ENCODE assay signal across 8 mouse cellular contexts in genomic region chr8:120449608-120450031, GRCm38 (mm10).
A peak's percentile ranks its signal among the peaks of the same experiment; 100 is the strongest.
DNase-seq lines count a peak whose midpoint lies in the region; ATAC-seq and TF ChIP-seq lines count a peak whose summit lies in the region.
"Had no signal": no experiment of that assay in that cellular context is flagged by ENCODE, and none has a peak within 500 bp of the region (broad histone marks: within the 10 kb centered on the region; RNA-seq: fewer than 3 reads in every experiment).

No protein-coding gene starts in this region.

- no peak overlapping the region for H3K4me2 ChIP-seq in lung, embryonic 14.5 days
- H3K4me2 ChIP-seq in forebrain, embryonic 11.5 days (ENCODE audit: low read depth, low read length, severe bottlenecking): no peak overlapping the region
- H3K4me2 ChIP-seq: liver, embryonic 13.5 days had no signal

- TF ChIP-seq CTCF in lung, embryonic 14.5 days (IDR thresholded peaks at IDR 0.05; ENCODE audit: low read depth): no peak
- no peak for TF ChIP-seq CTCF in olfactory bulb, adult 2 months (IDR thresholded peaks at IDR 0.05; ENCODE audit: insufficient read depth, low read depth, low read length)

- no peaks in the 10 kb centered on the region for H3K36me3 ChIP-seq in lung, embryonic 14.5 days (ENCODE audit: insufficient read depth)
- H3K36me3 ChIP-seq in forebrain, embryonic 11.5 days (ENCODE audit: control insufficient read depth, insufficient read depth, low read length): no peaks in the 10 kb centered on the region
- H3K36me3 ChIP-seq: liver, embryonic 13.5 days had no signal

- no peak for ATAC-seq in lung, embryonic 14.5 days (ENCODE audit: insufficient read depth)
- ATAC-seq in forebrain, embryonic 11.5 days (replicated peaks; ENCODE audit: low FRiP score): 0 out of 2 replicates have a peak, but pooled peaks have one; percentile 42

- DNase-seq in lung, embryonic 14.5 days: peak; percentile 12
- DNase-seq in lung, postnatal 25 days (ENCODE audit: low spot score): no peak
- peak; percentile 67 for DNase-seq in forebrain, embryonic 11.5 days (ENCODE audit: low spot score)
- peak; percentile 74 to 82 for DNase-seq in layer of hippocampus, adult 8-10 months (ENCODE audit: low spot score in 2 of 2)
- DNase-seq in lung, postnatal 14 days: no peak
- no peak for DNase-seq in natural killer cell, adult 2 months (ENCODE audit: low spot score in 2 of 2)
- DNase-seq: liver, embryonic 13.5 days had no signal

- H3K27me3 ChIP-seq in lung, embryonic 14.5 days (ENCODE audit: insufficient read depth, low read length): no peaks in the 10 kb centered on the region
- no peaks in the 10 kb centered on the region for H3K27me3 ChIP-seq in forebrain, embryonic 11.5 days (ENCODE audit: control insufficient read depth, insufficient read depth, low read length)

- H3K4me3 ChIP-seq in lung, embryonic 14.5 days (ENCODE audit: low read depth, low read length): no peak overlapping the region
- H3K4me3 ChIP-seq in forebrain, embryonic 11.5 days (ENCODE audit: low read depth, low read length): no peak overlapping the region
- no peak overlapping the region for H3K4me3 ChIP-seq in olfactory bulb, adult 2 months (ENCODE audit: insufficient read depth, low read depth, low read length)
- H3K4me3 ChIP-seq: liver, embryonic 13.5 days had no signal

- no peaks in the 10 kb centered on the region for H3K9me3 ChIP-seq in lung, embryonic 14.5 days (ENCODE audit: low read depth, low read length)
- no peaks in the 10 kb centered on the region for H3K9me3 ChIP-seq in forebrain, embryonic 11.5 days (ENCODE audit: control insufficient read depth, low read length)
- H3K9me3 ChIP-seq: liver, embryonic 13.5 days had no signal

- no peak overlapping the region for H3K27ac ChIP-seq in lung, embryonic 14.5 days (ENCODE audit: low read depth)
- H3K27ac ChIP-seq in forebrain, embryonic 11.5 days (ENCODE audit: low read depth, low read length): peak overlapping the region; percentile 71
- H3K27ac ChIP-seq in olfactory bulb, adult 2 months (ENCODE audit: insufficient read depth, low read depth, low read length): peak overlapping the region; percentile 76
- H3K27ac ChIP-seq: liver, embryonic 13.5 days had no signal

- no peak overlapping the region for H3K9ac ChIP-seq in lung, embryonic 14.5 days
- peak overlapping the region; percentile 17 for H3K9ac ChIP-seq in forebrain, embryonic 11.5 days (ENCODE audit: low read length)
- H3K9ac ChIP-seq: liver, embryonic 13.5 days had no signal

- WGBS in lung, embryonic 14.5 days: 27% methylated on average over 17 of the region's 17 CpGs
- 17% methylated on average over 17 of the region's 17 CpGs for WGBS in forebrain, embryonic 11.5 days
- WGBS in olfactory bulb, adult 2 months: 11% methylated on average over 17 of the region's 17 CpGs

- H3K4me1 ChIP-seq in lung, embryonic 14.5 days (ENCODE audit: insufficient read depth): peaks cover 8% of the 10 kb centered on the region; the same call in 1 of the 2 replicates
- H3K4me1 ChIP-seq in forebrain, embryonic 11.5 days (replicated peaks; ENCODE audit: control insufficient read depth, insufficient read depth, low read length): peaks cover 21% of the 10 kb centered on the region
- H3K4me1 ChIP-seq in olfactory bulb, adult 2 months (ENCODE audit: control insufficient read depth, insufficient read depth, low read length): peaks cover 30% of the 10 kb centered on the region

- TF ChIP-seq POLR2A in olfactory bulb, adult 2 months (IDR thresholded peaks at IDR 0.05; ENCODE audit: insufficient read depth, low read depth, low read length): no peak

Comparison
In these comparisons a context has a peak if more than half of its experiments do, and no peak if none do; other contexts are left out.
1. DNase-seq: peak in lung, embryonic 14.5 days (single experiment), forebrain, embryonic 11.5 days (single experiment) and layer of hippocampus, adult 8-10 months (2 of 2); none in lung, postnatal 25 days (single experiment), lung, postnatal 14 days (single experiment) and natural killer cell, adult 2 months (0 of 2).